Mouse (Mus musculus) ovary, adult 18-20 months (tissue): Measurements from ENCODE around the gene Gp9.

Experiments
- DNase-seq: peaks from one replicate; pipeline ENCODE4 v3.0.0; 2022; ENCODE audit warnings: low spot score, mixed read lengths

Gene Gp9

GRCm38 (mm10) chr6:87777842-87778241, at the start of gene Gp9:
Gene Gp9, plus strand, starts transcription at chr6:87778072.
- no peak for DNase-seq

GRCm38 (mm10) chr6:87728102-87728501, 49.8 kb upstream of the Gp9 start:
- DNase-seq: no peak

GRCm38 (mm10) chr6:87730141-87730540, 47.7 kb upstream of the Gp9 start:
- no peak for DNase-seq

DNA sequence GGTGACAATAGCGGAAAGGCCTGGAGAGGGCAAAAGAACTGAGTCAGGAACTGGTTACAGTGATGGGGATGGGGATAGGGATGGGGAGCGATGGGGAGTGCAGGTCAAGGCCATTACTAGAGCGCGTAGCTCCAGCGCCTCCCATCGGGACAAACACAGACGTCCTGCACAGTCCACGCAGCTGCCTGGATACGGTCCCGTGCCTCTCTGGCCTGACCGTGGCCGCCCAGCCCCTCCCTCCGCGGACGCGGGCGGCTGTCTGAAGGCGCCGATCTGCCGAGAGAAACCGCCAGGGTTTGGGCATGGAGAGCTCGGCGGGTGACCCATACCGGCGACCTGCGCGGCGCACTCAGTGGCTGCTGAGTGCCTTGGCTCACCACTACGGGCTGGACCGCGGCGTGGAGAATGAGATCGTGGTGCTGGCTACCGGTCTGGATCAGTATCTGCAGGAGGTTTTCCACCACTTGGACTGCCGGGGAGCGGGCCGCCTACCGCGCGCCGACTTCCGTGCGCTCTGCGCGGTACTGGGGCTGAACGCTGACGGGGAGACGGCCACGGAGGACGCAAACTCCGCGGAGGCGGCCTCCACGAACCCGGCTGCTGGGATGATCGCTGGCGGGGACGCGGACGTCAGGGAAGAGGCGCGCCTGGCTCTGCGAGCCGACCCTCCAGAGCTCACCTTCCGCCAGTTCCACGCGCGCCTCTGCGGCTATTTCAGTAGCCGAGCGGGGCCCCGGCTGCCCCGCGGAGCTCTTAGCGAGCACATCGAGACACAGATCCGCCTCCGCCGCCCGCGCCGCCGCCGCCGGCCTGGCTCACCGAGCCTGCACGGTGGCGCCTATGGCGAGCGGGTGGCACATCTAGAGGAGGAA, 47.0 kb upstream of the Gp9 start, which contains the start of gene Efcc1:
Gene Efcc1, plus strand, starts transcription at position 279 of the 872 bp plus-strand sequence.
- peak; percentile 36 for DNase-seq

- no peak for DNase-seq
Measured at GRCm38 (mm10) chr6:87731463-87732095, 46.3 kb upstream of the Gp9 start.

DNA sequence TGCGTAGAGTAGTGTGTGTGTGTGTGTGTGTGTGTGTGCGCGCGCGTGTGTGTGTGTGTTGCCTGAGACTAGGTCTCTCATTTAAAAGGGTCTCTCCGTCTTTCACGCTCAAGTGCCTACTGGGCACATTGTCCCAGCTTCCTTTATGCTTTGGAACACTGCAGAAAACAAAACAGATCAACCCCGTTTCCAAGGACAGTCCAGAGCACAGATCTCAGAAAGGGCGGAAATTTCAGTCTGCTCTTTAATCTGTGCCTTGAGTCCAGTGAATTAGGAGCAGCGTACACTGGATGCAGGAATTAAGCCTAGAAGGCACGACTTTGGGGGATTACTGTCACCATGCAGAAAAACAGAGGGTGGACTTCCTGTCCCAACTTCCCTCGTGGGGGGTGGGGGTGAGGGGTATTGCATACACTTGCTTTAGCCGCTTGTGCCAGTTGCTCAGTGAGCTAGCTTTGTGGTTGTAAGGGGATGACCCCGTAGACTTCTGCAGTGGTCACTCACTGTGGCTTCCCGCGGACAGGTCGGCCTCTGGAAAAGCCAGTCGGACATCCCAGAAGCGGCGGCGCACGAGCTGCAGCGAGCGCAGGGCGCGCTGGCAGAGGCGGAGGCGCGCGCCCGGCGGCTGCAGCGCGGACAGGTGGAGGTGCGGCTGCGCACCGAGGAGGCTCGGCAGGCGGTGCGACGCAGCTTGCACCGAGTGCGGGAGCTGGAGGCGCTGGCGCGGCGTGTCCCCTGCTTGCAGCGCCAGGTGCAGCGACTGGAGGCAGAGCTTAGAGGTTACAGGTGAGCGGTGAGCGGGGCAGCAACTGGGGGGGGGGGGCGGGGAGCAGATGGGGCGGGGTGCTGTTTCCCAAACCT, 45.5 kb upstream of the Gp9 start:
- no peak for DNase-seq

GRCm38 (mm10) chr6:87733131-87733930, 44.5 kb upstream of the Gp9 start:
- no peak for DNase-seq

DNA sequence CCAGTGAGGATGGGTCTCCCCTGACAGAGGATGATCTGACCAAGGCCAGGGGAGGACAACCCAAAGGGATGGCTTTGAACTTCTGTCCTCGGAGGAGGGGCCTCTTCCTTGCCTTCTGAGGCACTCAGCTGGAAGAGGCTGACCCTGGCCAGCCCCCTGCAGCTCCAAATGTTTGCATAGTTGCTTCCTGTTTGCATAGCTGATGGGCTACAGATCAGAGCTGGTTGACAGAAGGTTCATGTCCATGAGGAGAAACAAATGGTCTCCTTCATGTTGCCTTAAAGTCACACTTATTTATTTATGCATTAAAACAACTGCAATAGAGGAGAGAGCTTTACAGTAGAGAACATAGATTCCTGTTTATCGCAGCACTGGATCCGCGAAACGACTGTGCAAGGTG, 43.7 kb upstream of the Gp9 start:
- DNase-seq: no peak

DNA sequence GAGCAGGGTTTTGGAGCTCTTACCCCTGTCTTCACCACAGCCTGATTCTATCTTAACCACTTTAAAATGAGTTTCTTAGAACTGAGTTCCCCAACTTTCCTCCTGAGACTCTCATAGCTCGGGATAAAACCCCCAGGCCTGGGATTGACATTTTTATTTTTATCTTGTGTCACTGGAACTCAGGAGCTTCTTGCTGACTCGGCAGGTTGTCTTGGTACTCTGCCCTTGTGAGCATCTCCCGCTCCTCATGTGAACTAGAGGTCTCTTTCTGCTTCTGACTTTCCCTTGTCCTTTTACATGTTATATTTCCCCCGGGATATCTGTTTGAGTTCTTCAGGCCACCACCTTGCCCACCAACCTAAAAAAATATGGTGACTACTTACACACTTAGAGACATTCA, 40.9 kb upstream of the Gp9 start:
- DNase-seq: no peak

- no peak for DNase-seq
Measured at GRCm38 (mm10) chr6:87737921-87738626, 39.8 kb upstream of the Gp9 start.

DNA sequence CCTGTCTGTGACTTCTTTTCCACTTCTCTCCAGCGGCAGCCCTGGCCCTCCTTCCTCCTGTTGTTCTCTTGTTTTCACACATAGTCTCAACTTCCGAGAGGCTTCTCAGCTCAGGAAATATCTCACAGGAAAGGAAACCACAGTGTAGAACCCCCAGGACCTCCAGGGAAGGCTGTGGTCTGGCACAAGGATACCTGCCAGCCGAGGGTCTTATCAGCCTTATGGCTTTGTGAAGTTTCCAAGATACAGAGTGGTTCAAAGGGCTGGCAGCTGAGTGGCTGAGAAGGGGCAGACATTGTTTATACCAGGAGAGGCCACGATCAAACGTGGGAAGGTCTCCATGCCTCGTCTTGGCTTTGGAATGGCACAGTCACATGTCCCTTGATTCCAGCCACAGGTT, 38.0 kb upstream of the Gp9 start:
- no peak for DNase-seq

DNA sequence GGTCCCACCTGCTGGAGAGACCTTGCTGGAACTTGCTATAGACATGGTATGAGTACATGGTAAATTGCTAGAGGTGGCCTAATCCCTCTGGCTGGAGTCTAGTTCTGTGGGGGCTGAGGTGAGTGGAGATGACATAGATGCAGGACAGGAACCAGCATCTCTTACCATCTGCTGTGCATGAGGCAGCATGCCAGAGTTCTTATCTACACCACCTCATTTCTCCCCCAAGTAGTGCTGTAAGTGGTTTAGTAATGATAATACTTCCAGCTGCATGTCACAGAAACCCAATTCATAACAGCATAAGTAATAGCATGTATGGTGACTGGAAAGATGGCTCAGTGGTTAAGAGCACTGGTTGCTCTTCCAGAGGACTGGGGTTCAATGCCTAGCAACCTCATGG, 37.4 kb upstream of the Gp9 start:
- no peak for DNase-seq

- DNase-seq: no peak
Measured at GRCm38 (mm10) chr6:87741978-87742377, 35.9 kb upstream of the Gp9 start.

GRCm38 (mm10) chr6:87742804-87743203, 35.1 kb upstream of the Gp9 start:
- DNase-seq: no peak

GRCm38 (mm10) chr6:87743281-87743680, 34.6 kb upstream of the Gp9 start:
- DNase-seq: no peak

DNA sequence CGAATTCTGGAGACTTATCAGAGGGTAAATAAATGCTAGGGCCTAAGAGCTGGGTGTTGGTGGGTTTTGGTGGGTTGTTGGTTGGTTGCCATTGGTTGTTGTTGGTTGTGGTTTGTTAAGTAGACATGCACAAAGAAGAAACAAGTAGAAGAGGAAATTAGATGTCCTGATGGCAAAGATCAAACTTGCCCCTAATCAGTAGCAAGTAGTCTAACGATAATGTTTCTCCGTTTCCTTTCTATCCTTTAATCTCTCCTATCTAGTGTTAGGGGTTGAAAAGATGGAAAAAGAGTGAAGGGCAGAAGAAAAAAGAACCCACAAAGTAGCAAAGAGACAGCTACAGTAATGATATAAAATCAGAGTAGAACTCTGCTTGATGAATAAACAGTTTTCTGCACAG, 33.2 kb upstream of the Gp9 start:
- DNase-seq: no peak

- DNase-seq: no peak
Measured at GRCm38 (mm10) chr6:87745301-87745700, 32.6 kb upstream of the Gp9 start.

GRCm38 (mm10) chr6:87746059-87746458, 31.8 kb upstream of the Gp9 start:
- no peak for DNase-seq

DNA sequence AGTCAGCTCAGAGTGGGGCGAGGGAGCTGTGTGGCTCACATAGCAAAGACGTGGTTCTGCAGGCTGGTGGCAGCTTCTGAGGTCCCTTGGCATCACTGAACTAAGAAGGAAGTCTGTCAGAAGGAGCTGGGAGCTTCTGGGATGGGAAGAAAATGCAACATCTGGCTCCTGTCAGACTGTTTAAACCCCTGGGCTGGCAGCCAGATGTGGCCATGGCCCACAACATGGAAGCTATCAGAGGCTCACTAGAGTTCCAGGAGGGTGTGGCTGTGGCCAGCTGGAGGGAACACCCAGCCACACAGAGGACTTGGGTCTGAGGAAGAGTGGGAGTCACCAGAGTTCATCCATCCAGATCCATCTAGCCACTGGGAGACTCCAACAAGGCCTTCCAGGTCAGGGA, 31.0 kb upstream of the Gp9 start:
- DNase-seq: no peak

- DNase-seq: no peak
Measured at GRCm38 (mm10) chr6:87748078-87748477, 29.8 kb upstream of the Gp9 start.

GRCm38 (mm10) chr6:87748531-87748930, 29.3 kb upstream of the Gp9 start:
- no peak for DNase-seq
